Mouse (Mus musculus): ENCODE results near the gene Gpr4. TPM values are rescaled to one million over a fixed set of nuclear protein-coding genes. Genes with fewer than 3 reads are reported as not detected.

The Gpr4 gene
- total and polyA plus RNA-seq, 3 experiments, result 0.04 to 0.31 TPM; not detected in 1

GRCm38 (mm10) chr7:19234652-19235051, 22.3 kb downstream of the Gpr4 start:
- dilution Hi-C loops (cut with MboI; ENCODE audit: extremely low pct_ligation_motif_present, extremely low pct_unique_long_range_greater_than_20kb, low sequenced_read_pairs), result no loop called here
- no peak overlapping the region for H3K4me2 ChIP-seq (ENCODE audit: insufficient read depth, low read depth, poor library complexity, severe bottlenecking)
- in situ Hi-C loops (cut with MboI; ENCODE audit: low pct_ligation_motif_present, low pct_unique_long_range_greater_than_20kb, low sequenced_read_pairs), result loop anchor here (5.0 kb wide), 2 partner anchors 38 to 42 kb away; partner anchors contain the start of gene Vasp
- no peaks in the 10 kb centered on the region for H3K9me3 ChIP-seq (replicated peaks; ENCODE audit: low read length)
- H3K27ac ChIP-seq (ENCODE audit: insufficient read depth, low read depth), result no peak overlapping the region; the same call in 1 of the 2 replicates
- no peak overlapping the region for H3K9ac ChIP-seq (ENCODE audit: insufficient read depth, low read depth)
- TF ChIP-seq MEF2A (IDR thresholded peaks at IDR 0.05; ENCODE audit: borderline replicate concordance, low read depth, low read length), result no peak
- no peak for TF ChIP-seq SIN3A (IDR thresholded peaks at IDR 0.05; ENCODE audit: low read length)
- no peak for TF ChIP-seq ELF1 (IDR thresholded peaks at IDR 0.05; ENCODE audit: low read depth, low read length)
- TF ChIP-seq ZMIZ1 (IDR thresholded peaks at IDR 0.05; ENCODE audit: low read depth, low read length), result no peak
- TF ChIP-seq MYC (IDR thresholded peaks at IDR 0.05; ENCODE audit: low read depth, low read length), result no peak
- no peak for TF ChIP-seq BHLHE40 (IDR thresholded peaks at IDR 0.05; ENCODE audit: low read depth, low read length)
- TF ChIP-seq TCF12 (IDR thresholded peaks at IDR 0.05; ENCODE audit: low read depth, low read length), result no peak
- TF ChIP-seq IRF4 (IDR thresholded peaks at IDR 0.05; ENCODE audit: low read depth, low read length), result no peak
- no peak for TF ChIP-seq HCFC1 (IDR thresholded peaks at IDR 0.05; ENCODE audit: low read depth, low read length)
- TF ChIP-seq NELFE (IDR thresholded peaks at IDR 0.05; ENCODE audit: low read depth, low read length), result no peak
- TF ChIP-seq ZKSCAN1 (IDR thresholded peaks at IDR 0.05; ENCODE audit: borderline replicate concordance, low read depth, low read length), result no peak
- no peak for TF ChIP-seq PAX5 (IDR thresholded peaks at IDR 0.05; ENCODE audit: low read length)
- TF ChIP-seq MAX (IDR thresholded peaks at IDR 0.05; ENCODE audit: low read length), result no peak
- no peak for TF ChIP-seq USF2 (conservative IDR thresholded peaks at IDR 0.05; ENCODE audit: low read depth, low read length)
- no peak for TF ChIP-seq POLR2AphosphoS2 (IDR thresholded peaks at IDR 0.05; ENCODE audit: low read depth, low read length)
- H3K36me3 ChIP-seq (replicated peaks in 1 of 2; ENCODE audit: control insufficient read depth in 1 of 2, insufficient read depth in 1 of 2, low read length in 1 of 2), result peaks cover 0 to 51% of the 10 kb centered on the region in 2 experiments
- H3K79me2 ChIP-seq (replicated peaks; ENCODE audit: control insufficient read depth, extremely low read depth, insufficient read depth, poor library complexity, severe bottlenecking), result peaks cover 8% of the 10 kb centered on the region
- H3K4me3 ChIP-seq (replicated peaks in 1 of 3; ENCODE audit: low read depth in 2 of 3, low read length in 2 of 3, poor library complexity in 1 of 3), result no peak overlapping the region
- H3K27me3 ChIP-seq (replicated peaks), result no peaks in the 10 kb centered on the region
- DNase-seq (ENCODE audit: extremely low read depth), result no peak
- peaks cover 0 to 32% of the 10 kb centered on the region in 2 experiments; a peak in 2 of 4 replicates for H3K4me1 ChIP-seq (ENCODE audit: control insufficient read depth in 1 of 2, insufficient read depth in 2 of 2)

- peaks cover 0 to 54% of the 10 kb centered on the region in 2 experiments for H3K36me3 ChIP-seq (replicated peaks in 1 of 2; ENCODE audit: control insufficient read depth in 1 of 2, insufficient read depth in 1 of 2, low read length in 1 of 2)
These were observed 22.8 kb downstream of the Gpr4 start for GRCm38 (mm10) chr7:19235092-19235671.

More at GRCm38 (mm10) chr7:19235092-19235671, 22.8 kb downstream of the Gpr4 start:
- H3K27ac ChIP-seq (ENCODE audit: insufficient read depth, low read depth), result no peak overlapping the region; the same call in 1 of the 2 replicates
- H3K27me3 ChIP-seq (replicated peaks), result no peaks in the 10 kb centered on the region
- TF ChIP-seq UBTF (IDR thresholded peaks at IDR 0.05; ENCODE audit: low read depth, low read length) (no peak), MAX (IDR thresholded peaks at IDR 0.05; ENCODE audit: low read length) (no peak), SIN3A (IDR thresholded peaks at IDR 0.05; ENCODE audit: low read length) (no peak), MEF2A (IDR thresholded peaks at IDR 0.05; ENCODE audit: borderline replicate concordance, low read depth, low read length) (no peak), SMC3 (IDR thresholded peaks at IDR 0.05; ENCODE audit: low read depth, low read length) (no peak), ZC3H11A (IDR thresholded peaks at IDR 0.05; ENCODE audit: low read depth, low read length) (no peak), USF2 (conservative IDR thresholded peaks at IDR 0.05; ENCODE audit: low read depth, low read length) (no peak), USF1 (IDR thresholded peaks at IDR 0.05; ENCODE audit: low read depth, low read length) (no peak), TBP (conservative IDR thresholded peaks at IDR 0.05; ENCODE audit: low read depth, low read length) (no peak), IRF4 (IDR thresholded peaks at IDR 0.05; ENCODE audit: low read depth, low read length) (no peak)
- H3K4me2 ChIP-seq (ENCODE audit: insufficient read depth, low read depth, poor library complexity, severe bottlenecking), result no peak overlapping the region
- dilution Hi-C loops (cut with MboI; ENCODE audit: extremely low pct_ligation_motif_present, extremely low pct_unique_long_range_greater_than_20kb, low sequenced_read_pairs) (no loop called here), in situ Hi-C loops (cut with MboI; ENCODE audit: low pct_ligation_motif_present, low pct_unique_long_range_greater_than_20kb, low sequenced_read_pairs) (no loop called here)
- no peak for DNase-seq (ENCODE audit: extremely low read depth)
- H3K79me2 ChIP-seq (replicated peaks; ENCODE audit: control insufficient read depth, extremely low read depth, insufficient read depth, poor library complexity, severe bottlenecking), result peaks cover 3% of the 10 kb centered on the region
- no peak overlapping the region for H3K4me3 ChIP-seq (replicated peaks in 1 of 3; ENCODE audit: low read depth in 2 of 3, low read length in 2 of 3, poor library complexity in 1 of 3)
- peaks cover 0 to 31% of the 10 kb centered on the region in 2 experiments; a peak in 2 of 4 replicates for H3K4me1 ChIP-seq (ENCODE audit: control insufficient read depth in 1 of 2, insufficient read depth in 2 of 2)
- H3K9ac ChIP-seq (ENCODE audit: insufficient read depth, low read depth), result no peak overlapping the region
- H3K9me3 ChIP-seq (replicated peaks; ENCODE audit: low read length), result no peaks in the 10 kb centered on the region

Data from CH12.LX (cell line).